Mouse (Mus musculus) embryo, embryonic 10 days (tissue): ENCODE measurements around the gene Fut8.

Experiments
- DNase-seq: peaks from one replicate; pipeline ENCODE4 v3.0.0-alpha.2; 2015; ENCODE audit warnings: low spot score

Fut8 gene

DNA sequence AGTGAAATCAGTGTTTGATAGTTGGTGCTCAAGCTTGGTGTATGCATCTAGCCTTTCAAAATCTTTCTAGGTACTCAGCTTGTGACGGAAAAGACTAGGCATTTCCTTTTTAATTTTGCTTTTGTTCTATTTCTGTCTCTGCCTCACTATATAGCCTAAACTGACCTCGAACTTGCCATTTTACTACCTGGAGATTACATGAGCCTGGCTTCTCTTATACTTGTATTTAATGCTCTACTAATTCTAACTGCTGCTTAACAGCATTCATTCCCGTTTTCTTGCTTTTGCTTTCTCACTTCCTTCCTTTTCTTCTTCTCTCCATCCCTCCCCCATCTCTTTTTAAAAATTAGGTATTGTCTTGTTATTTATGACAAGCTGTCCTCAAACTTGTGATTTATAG lies 67.6 kb downstream of the Fut8 start:
- DNase-seq, result no peak

DNA sequence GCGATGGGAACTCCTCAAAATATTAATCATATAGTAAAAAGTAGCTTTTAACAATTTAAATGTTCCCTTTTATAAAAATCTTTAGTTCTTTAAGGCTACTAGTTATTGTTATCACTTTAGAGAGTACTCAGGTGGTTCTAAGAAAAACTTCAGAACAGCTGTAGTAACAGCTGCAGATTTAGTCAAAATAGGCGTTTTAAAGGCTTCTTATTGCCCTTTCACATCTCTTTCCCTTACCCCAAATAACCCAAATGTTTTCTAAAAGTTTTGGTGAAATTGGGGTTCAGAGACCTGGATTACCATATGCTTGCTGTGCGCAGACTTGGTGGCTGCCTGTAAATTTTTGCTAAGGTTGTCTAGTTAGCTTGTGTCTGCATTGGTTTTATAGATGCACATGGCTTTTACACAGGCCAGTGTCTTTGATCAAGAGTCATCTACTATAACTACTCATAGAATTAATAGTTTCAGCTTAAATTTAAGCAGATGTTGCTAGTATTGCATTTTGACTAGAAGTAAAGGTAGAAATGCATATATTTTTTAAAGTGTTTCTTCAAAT lies 68.9 kb downstream of the Fut8 start:
- DNase-seq, result no peak

DNA sequence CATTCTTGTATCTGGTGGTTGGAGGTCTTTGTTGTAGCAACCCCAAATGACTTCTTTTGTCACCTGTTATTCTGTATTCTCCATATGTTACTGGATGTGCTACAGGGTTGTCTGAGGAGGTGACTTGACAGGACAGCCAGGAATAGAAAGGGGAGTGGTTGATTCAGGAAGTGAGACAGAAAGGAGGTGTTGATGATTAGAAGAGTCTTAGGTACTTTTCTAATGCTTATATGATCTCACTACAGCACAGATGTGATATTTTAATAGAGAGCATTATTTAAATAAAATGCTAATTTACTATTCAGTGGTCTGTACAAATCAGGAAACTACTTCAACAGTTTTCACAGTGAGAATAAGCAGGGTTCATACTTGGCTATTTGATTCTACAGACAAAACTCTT lies 71.6 kb downstream of the Fut8 start:
- no peak for DNase-seq

DNA sequence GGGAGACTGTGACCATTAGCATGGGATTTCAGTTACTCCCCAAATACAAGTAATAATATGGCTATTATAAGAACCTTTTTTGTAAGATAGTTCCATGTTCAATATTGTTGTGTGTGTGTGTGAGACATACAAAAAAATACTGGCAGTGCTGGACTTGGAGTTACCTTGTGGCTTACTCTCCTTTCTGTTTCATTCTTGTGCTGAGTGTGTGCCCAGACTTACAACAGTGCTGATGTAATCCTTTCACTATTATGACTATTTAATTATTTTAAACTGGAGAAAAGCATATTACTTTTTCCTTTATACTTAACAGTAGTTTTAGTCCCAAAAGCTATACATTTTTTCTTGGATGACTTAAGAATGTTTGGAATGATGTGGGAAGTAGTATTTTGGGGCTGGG lies 75.6 kb downstream of the Fut8 start:
- no peak for DNase-seq

DNA sequence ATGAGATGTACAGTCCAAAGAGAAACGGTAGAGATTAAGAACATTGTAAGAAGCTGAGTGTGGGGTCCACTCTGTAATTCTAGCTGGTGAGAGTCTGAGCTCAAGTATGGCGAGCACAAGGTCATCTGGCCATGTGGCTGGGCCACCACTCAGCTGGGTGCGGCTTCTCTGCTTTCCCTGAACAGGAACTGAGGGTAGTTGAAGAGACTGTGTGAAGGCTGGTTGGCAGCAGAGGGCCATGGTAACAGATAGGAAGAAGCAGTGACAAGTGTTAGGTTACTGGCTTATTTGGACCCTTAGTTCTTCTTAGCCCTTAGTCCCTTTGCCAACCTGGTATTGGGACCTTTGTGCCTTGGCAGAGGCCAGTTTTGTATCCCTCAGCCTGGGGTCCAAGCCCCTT lies 86.2 kb downstream of the Fut8 start:
- DNase-seq, result no peak

DNA sequence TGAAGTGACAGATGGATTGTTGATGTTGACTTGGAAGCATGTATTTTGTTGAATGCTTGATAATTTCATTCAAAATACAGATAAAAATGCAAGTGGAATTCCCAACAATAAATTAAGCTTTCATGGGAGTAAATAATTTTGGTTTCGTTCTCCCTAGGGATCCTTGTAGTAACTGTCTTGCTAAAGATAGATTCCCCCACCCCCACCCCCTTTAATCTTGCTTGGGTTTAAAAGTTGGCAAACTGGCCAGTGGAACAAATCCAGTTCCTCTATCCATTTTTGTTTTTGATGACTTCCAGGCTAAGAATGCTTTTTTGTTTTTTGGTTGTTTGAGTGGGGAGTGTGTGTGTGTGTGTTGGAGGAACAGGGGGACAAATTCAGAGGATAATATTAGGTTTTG lies 108.6 kb downstream of the Fut8 start:
- no peak for DNase-seq

DNA sequence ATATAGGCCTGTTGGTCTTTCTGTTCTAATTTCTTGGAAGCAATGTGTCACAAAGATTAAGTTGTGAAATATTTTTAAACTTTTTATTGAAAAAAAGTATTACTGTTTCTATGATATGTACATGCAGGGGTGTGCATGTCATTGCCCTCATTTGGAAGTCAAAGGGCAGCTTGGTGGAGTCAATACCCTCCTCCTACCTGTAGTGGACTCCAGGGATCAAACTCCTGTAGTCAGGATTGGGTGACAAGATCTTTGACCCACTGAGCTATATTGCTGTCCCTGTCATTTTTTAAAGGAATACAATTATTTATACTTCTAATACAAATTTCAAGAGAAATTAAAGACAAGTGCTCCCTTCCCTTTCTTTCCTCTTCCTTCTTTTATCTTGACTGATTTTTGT lies 111.6 kb downstream of the Fut8 start:
- no peak for DNase-seq

DNA sequence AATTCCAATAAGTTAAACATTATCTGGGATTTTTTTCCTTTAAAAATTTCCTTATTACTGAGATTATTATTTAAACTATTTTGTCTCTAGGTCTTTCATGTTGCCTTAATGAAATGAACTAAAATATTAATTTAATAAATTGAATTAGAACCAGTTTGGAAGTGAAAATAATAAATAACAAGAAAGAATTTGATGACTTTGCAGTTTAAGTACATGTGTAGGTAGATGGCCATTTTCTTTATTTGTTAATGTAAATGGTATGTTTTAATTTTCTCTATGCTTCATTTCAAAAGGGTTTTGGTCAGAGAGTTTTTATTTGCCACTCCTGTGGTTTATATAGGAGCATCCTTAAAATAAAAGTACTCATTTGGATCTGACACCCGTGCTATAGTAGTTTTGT lies 177.8 kb downstream of the Fut8 start:
- DNase-seq, result no peak

DNA sequence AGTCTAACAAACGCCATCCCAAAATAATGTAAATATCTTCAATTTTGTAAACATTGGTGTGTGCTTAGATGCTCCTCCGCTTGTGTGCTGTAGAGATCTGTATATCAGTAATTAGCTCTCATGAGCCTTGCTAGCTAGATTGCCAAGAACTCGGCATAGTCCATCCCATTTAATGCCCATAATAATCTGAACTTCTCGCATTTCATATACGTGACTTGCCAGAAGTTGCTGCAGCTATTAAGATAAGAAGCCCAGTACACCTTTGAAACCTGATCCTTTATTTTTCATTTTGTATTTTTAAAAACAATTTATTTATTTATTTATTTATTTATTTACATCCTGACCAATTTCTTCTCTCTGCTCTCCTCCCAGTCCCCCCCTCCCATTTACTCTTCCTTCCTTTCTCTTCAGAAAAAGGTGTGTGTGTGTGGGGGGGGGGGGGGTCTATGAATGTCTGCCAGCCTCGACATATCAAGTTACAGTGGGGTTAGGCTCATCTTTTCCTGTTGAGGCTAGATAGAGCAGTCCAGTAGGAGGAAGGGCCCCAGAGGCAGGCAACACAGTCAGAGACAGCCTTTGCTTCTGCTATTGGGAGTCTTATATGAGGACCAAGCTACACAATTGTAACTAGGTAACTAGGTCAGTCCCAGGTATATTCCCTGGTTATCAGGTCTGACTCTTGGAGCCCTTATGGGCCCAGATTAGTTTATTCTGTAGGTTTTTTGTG lies 183.9 kb downstream of the Fut8 start:
- DNase-seq, result no peak

DNA sequence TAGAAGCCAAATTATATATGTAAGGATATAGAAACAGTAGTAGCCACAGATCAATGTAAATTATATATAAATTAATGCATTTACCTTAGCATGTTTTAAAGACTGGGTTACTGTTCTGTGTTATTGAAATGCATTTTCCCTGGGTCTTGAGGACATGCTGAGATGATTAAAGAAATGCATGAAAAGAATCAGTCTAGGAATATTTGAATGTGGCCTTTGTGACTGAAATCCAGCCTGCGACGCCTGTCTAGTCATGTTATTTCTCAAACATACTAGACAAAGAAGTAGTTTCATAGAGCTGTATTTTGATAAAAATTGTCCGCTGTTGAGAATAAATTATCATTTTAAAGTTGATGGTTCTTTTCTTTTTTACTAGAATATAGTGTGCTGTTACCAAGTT lies 188.2 kb downstream of the Fut8 start:
- DNase-seq, result no peak

DNA sequence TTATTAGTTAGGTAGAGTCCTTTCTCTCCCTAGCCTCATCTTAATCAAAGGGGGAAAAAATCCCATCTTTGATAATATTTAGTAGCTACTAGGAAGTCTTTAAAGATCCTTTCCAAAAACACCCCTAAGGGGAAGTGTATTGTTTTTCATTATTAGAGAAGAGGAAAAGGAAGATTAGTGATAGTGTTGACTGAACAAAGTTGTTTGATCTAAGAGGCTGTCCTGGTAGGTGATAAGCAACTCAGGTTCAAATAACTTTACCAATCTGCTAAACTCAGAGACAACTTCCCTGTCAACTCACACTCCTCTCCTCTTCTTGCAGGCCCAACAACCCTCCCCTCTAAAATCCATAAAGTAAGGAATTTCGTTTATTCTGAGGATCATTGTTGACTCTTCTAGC lies 190.2 kb downstream of the Fut8 start:
- no peak for DNase-seq

DNA sequence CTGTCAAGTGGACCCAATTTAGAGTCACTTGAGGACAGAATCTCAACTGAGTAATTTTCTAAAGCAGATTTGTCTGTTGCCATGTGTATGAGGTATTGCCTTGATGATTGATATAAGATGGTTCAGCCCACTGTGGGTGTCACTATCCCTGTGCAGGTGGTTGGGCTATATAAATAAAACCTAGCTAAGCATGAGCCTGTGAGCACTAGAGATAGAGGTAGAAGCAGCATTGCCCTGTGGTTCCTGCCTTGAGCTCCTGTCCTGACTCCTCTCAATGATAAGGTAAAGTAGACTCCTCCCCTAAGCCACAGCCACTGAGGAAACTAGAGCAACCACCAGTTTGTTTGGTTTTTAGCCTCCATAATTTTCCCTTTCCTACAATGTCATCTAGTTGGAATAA lies 191.5 kb downstream of the Fut8 start:
- no peak for DNase-seq

DNA sequence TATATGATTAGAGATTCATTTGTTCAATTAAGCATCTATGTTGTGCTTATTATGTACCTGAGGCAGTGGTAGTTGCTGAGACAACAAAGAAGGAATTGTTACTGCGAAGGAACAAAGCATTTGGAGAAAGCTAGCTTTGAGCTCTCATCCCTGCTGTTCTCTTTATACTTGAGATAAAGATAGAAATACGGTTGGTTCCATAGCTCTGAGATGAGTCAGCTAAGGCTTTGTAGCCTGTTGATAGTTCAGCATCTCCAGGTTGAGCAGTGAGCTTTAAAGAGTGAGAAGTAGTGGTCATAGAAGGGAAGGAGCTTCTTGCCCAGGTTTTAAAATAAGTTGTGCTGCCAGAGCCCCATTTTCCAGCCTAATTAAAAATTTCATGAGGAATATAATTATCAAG lies 198.8 kb downstream of the Fut8 start:
- DNase-seq, result no peak

DNA sequence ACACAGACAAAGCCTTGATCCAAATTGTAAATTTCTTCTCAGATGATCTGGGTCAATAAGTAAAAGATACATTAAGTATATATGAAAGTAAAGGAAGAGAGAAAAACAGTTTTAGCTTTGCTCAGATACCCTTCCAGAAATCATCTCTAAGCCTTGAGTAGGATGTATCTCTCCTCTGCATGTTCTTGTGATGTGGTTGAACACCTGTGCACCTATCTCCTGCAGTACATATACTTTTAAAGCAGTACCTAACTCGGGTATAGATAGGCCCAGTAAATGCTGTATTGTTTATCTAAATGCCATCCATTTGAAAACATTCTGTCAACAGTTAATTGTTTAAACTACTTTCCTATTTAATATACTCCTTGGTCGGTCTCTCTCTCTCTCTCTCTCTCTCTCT lies 212.9 kb downstream of the Fut8 start:
- DNase-seq, result no peak

DNA sequence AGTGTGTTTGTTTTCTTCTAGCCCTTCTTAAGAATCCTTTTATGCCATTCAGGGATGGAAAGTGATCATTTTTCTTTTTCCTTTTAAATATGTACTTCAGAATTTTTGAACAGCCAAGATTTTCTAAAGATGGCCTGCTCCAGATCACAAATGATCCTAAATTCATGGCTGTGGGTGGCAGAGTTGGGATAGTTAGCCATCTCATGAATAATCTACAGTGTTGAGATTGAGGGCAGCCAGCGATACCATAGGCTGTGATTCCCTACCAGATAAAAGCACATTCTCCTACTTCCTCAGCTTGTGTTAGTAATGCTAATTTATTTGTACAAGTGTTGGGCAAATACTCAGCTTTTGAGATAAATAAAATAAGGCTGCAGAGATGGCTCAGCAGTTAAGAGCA lies 228.3 kb downstream of the Fut8 start:
- no peak for DNase-seq

DNA sequence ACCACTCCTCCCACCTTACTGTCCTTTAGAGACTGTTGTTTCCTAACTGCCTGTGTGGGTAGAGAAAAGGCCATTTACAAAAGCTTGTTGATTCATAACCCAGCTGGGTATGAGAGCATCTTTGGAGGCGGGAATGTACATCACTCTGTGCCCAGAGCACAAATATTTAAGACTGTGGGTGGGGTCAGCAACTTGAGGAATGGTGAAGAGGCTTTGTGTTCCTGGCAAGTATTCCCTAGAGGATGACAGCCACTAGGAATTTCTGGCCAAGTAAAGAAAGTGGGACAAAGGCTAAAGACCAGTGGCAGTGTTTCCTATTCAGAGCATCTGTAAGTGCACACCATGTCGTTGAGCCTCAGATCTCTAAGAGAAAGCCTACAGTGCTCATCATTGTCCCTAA lies 242.0 kb downstream of the Fut8 start:
- no peak for DNase-seq

DNA sequence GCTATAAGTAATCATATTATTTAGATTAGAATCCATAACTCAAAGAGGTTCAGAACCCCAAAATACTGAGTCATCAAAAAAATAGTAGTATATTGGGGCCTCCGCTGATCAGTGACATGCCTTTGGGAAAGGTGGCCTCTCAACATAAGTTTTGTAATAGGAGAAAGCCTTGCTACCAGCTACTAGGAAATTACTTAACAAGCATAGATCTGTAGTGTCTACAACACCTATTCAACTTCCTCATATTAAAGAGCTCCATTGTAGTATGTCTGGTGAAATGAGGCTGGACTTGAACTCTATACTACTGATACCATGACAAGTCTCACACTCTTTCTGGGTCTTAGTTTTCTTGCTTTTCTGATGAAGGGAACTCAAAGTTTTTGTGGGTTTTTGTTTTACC lies 243.2 kb downstream of the Fut8 start:
- DNase-seq, result no peak

DNA sequence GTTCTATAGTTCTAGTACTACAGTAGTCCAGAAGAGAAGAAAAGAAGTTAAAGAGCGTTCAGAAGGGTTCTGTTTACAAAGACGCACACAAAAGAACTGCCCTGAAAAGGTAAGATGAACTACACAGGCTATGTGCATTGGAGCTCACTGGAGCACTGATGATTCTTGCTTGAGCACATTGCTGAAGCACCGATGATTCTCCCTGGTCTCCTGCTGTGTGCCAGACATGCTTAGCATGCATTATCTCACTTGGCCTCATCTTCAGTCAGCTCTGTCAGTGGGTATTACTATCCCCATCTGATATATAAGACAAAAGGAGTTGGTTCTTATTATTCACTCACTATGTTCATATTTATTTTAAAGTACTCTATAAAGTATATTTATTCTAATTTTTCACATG lies 243.9 kb downstream of the Fut8 start:
- DNase-seq, result peak; percentile 17

DNA sequence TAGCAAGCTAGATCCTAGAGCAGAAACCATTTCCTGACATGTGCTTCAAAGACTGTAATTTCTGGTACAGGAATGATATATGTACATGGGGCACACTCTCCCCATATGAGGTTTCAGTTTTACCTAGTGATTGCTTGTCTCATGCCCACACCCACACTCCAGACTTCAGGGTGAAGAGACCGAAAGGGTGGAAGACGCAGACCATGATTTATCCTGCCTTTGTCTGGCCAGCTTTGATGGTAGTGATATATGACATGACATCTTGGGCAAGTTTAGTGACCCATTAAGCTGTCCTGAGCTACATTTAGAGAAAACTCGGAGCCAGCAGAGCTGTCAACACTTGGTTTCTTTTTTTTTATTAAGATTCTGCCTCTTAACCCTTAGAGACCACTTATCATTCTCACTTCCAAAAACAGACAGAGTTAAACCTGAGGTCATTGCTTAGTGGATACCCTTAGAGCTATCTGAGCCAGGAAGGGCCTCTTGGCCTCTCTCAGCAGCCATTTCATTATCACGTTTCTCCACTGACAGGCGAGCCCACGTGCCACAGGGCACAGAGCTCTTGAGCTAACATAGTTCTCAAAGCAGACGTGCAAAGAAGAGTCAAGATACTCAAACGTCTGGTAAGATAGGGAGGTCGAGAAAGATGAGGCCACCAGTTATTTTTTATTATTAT lies 245.4 kb downstream of the Fut8 start:
- DNase-seq, result peak; percentile 40

DNA sequence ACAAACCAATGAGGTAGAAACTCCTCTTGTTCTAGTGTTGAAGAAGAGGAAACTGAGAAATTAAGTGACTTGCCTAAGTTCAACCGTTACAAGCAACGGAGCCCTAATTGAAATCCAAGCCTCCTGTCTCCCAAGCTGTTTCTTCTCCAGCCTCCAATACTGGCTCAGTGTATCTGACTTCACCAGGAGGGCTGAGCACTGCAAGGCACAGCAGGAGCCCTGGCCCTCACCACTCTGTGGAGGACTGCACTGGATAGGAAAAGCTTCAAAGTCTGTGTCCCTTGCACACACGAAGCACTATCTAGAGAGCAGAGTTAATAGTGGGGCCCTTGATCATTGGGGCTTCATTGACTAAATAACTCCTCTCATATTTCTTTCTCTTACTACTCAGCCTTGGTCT lies 246.8 kb downstream of the Fut8 start:
- DNase-seq, result no peak

DNA sequence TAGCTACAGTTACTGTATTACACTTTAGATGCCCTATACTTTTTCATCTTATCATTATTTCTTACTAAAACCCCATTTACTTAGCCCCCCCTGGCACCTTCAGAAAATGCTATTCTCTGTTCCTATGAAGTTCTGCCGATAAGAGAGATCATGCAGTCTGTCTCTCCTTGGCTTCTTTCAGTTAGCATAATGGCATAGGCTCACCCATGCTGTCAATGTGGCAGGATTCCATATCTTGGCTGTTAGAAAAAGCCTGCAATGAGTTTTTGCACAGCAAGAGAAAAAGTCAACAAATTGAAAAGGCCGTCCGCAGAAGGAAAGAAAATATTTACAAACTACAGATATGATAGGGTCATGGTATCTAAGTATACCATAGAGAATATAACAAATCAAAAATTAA lies 253.6 kb downstream of the Fut8 start:
- no peak for DNase-seq

DNA sequence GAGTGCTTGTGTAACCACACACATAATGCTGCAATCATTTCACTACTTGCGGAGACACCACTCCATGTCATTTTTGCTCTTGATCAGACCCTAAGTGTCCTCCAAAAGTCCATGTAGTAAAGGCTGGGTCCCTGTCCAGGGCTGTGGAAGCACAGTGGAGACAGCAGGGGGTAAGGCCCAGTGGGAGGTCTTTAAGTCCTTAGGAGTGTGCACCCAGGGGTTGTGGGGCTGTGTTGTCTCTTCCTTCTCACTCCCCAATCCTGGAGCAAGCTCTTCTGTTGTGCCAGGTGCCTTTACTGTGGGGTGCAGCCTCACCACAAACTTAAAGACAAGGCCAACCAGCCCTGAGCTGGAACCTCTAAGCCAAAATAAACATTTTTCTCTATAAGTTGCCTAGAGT lies 257.9 kb downstream of the Fut8 start:
- DNase-seq, result no peak

DNA sequence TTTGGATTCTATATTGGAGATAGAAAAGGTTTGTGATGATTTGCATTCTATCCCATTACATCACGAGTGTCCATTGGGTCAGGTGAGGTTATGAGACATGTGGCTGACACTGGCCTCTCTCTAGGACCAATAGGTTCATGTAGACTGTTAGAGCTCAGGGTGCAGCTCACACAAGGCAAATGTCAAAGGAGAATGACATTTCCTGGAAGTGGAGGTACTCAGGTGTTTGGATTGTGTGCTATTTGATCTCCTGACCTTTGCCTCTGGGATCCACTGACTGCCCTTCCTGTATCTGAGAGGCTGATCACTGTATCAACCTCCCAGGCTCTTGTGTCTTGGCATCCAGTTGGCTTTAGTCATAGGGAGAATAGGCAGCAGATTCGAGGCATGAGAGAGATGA lies 260.2 kb downstream of the Fut8 start:
- no peak for DNase-seq
